Mouse (Mus musculus): ENCODE data around the gene Synrg. TPM values are rescaled to one million over a fixed set of nuclear protein-coding genes. Genes with fewer than 3 reads are reported as not detected.
A peak's percentile ranks its signal among the peaks of the same experiment; 100 is the strongest.

Synrg gene
- total and polyA plus RNA-seq, 2 experiments: 6.5 to 9.1 TPM

DNA sequence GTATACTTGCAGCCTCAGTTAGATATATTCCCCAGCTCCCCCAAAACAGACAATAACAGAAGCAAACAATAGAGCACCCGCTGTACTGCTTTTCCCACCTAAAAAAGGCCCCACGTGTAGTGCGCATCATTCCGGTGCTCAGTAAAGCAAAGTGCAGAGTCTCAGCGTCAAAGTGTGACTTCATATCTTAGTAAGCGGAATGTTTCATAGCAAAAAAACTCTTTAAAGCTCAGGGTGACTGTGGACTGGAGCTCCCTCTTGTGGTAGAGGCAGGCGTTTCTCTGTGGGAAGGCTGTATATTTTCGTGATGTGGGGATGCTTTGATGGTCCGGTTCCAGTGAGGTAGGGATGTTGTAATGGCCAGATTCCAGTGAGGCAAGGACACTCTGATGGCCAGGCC is 67.7 kb downstream of the Synrg start:
- 33% methylated on average over 9 of the region's 9 CpGs for WGBS
- Histone ChIP-seq H3K4me3 (ENCODE audit: insufficient read depth, low read depth, low read length) (no peak overlapping the region), H3K27me3 (ENCODE audit: control insufficient read depth, insufficient read depth, low read length) (no peaks in the 10 kb centered on the region), H3K9ac (ENCODE audit: low read depth, low read length) (no peak overlapping the region), H3K36me3 (ENCODE audit: control insufficient read depth, insufficient read depth, low read length) (no peaks in the 10 kb centered on the region; the same call in 1 of the 2 replicates), H3K27ac (replicated peaks; ENCODE audit: insufficient read depth, low read depth, low read length) (no peak overlapping the region), H3K4me1 (ENCODE audit: control insufficient read depth, insufficient read depth, low read length) (peaks cover 28% of the 10 kb centered on the region), H3K79me2 (ENCODE audit: control insufficient read depth, insufficient read depth, low read length) (no peaks in the 10 kb centered on the region; the same call in 1 of the 2 replicates)
- peak; percentile 57 for DNase-seq (ENCODE audit: extremely low read depth, low read depth, low spot score)
- TF ChIP-seq CTCF (IDR thresholded peaks at IDR 0.05; ENCODE audit: low read depth, low read length) (peak; percentile 68; the same call in 1 of the 2 replicates), POLR2A (IDR thresholded peaks at IDR 0.05; ENCODE audit: extremely low read depth, insufficient read depth, low read length) (no peak)

DNA sequence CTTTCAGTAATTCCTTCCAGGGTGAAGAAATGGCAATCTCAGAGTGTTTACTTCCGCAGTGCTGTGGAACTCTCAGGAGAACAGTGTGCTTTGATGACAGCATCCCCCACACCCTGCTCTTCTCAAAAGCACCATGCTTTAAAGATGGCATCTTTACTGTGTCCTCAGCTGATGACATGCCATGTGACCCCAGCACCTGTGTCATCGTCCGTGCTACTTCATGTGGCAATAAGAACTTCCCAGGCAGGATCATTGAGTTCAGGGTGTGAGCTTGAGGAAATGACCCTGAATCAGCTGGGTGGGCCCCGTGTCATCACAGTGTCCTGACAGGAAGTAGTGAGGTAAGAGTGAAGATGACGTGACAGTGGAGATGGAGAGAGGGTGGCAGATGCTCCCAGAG is 68.3 kb downstream of the Synrg start:
- Histone ChIP-seq H3K4me3 (ENCODE audit: insufficient read depth, low read depth, low read length) (no peak overlapping the region), H3K9ac (ENCODE audit: low read depth, low read length) (no peak overlapping the region), H3K36me3 (ENCODE audit: control insufficient read depth, insufficient read depth, low read length) (no peaks in the 10 kb centered on the region; the same call in 1 of the 2 replicates), H3K79me2 (ENCODE audit: control insufficient read depth, insufficient read depth, low read length) (no peaks in the 10 kb centered on the region; the same call in 1 of the 2 replicates), H3K4me1 (ENCODE audit: control insufficient read depth, insufficient read depth, low read length) (peaks cover 27% of the 10 kb centered on the region), H3K27ac (replicated peaks; ENCODE audit: insufficient read depth, low read depth, low read length) (no peak overlapping the region), H3K27me3 (ENCODE audit: control insufficient read depth, insufficient read depth, low read length) (no peaks in the 10 kb centered on the region)
- no peak for TF ChIP-seq CTCF (IDR thresholded peaks at IDR 0.05; ENCODE audit: low read depth, low read length)
- no peak for TF ChIP-seq POLR2A (IDR thresholded peaks at IDR 0.05; ENCODE audit: extremely low read depth, insufficient read depth, low read length)
- WGBS: 83% methylated on average over 5 of the region's 5 CpGs
- no peak for DNase-seq (ENCODE audit: extremely low read depth, low read depth, low spot score)

DNA sequence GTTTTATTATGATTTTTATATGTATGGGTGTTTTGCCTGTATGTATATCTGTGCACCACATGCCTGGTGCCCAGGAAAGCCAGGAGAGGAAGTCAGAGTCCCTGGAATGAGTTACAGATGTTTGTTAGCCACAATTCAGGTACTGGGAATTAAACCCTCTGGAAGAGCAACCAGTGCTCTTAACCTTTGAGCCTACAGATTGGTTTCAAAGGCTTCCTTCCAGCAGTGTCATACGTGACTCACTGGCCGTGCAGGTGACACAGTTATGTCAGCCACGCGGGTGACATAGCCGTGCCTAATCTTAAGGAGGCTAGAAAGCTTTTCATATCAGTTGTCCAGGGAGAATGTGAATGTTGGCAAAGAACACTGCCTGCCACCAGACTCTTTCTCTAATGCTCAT is 69.4 kb downstream of the Synrg start:
- H3K27ac ChIP-seq (replicated peaks; ENCODE audit: insufficient read depth, low read depth, low read length): no peak overlapping the region
- H3K4me3 ChIP-seq (ENCODE audit: insufficient read depth, low read depth, low read length): no peak overlapping the region
- TF ChIP-seq POLR2A (IDR thresholded peaks at IDR 0.05; ENCODE audit: extremely low read depth, insufficient read depth, low read length) (no peak), CTCF (IDR thresholded peaks at IDR 0.05; ENCODE audit: low read depth, low read length) (no peak)
- 24% methylated on average over 5 of the region's 5 CpGs for WGBS
- peaks cover 19% of the 10 kb centered on the region for H3K4me1 ChIP-seq (ENCODE audit: control insufficient read depth, insufficient read depth, low read length)
- DNase-seq (ENCODE audit: extremely low read depth, low read depth, low spot score): peak; percentile 86
- H3K79me2 ChIP-seq (ENCODE audit: control insufficient read depth, insufficient read depth, low read length): no peaks in the 10 kb centered on the region; the same call in 1 of the 2 replicates
- H3K36me3 ChIP-seq (ENCODE audit: control insufficient read depth, insufficient read depth, low read length): no peaks in the 10 kb centered on the region; the same call in 1 of the 2 replicates
- H3K27me3 ChIP-seq (ENCODE audit: control insufficient read depth, insufficient read depth, low read length): no peaks in the 10 kb centered on the region
- H3K9ac ChIP-seq (ENCODE audit: low read depth, low read length): no peak overlapping the region

DNA sequence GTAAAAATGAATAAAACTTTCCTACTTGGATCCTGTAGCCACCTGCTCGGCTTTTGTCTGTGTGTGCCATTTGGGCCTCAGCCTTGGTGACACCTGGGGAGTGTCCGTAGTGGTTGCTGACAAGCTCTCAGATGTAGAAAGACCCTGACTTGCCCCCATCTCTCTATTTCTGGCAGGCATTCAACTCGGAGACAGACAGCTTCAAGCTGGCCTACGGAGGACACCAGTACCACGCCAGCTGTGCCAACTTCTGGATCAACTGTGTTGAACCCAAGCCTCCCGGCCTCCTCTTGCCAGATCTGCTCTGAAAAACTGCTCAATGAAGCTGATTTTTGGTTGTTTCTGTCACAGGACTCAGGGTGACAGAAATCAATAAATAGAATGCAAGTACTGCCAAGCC is 76.4 kb downstream of the Synrg start:
- Histone ChIP-seq H3K27ac (replicated peaks; ENCODE audit: insufficient read depth, low read depth, low read length) (no peak overlapping the region), H3K79me2 (ENCODE audit: control insufficient read depth, insufficient read depth, low read length) (no peaks in the 10 kb centered on the region), H3K4me3 (ENCODE audit: insufficient read depth, low read depth, low read length) (no peak overlapping the region), H3K9ac (ENCODE audit: low read depth, low read length) (no peak overlapping the region), H3K4me1 (ENCODE audit: control insufficient read depth, insufficient read depth, low read length) (no peaks in the 10 kb centered on the region), H3K36me3 (ENCODE audit: control insufficient read depth, insufficient read depth, low read length) (peaks cover 24% of the 10 kb centered on the region), H3K27me3 (ENCODE audit: control insufficient read depth, insufficient read depth, low read length) (no peaks in the 10 kb centered on the region)
- DNase-seq (ENCODE audit: extremely low read depth, low read depth, low spot score): no peak
- 87% methylated on average over 6 of the region's 6 CpGs for whole genome bisulfite sequencing
- no peak for TF ChIP-seq CTCF (IDR thresholded peaks at IDR 0.05; ENCODE audit: low read depth, low read length)
- TF ChIP-seq POLR2A (IDR thresholded peaks at IDR 0.05; ENCODE audit: extremely low read depth, insufficient read depth, low read length): no peak

DNA sequence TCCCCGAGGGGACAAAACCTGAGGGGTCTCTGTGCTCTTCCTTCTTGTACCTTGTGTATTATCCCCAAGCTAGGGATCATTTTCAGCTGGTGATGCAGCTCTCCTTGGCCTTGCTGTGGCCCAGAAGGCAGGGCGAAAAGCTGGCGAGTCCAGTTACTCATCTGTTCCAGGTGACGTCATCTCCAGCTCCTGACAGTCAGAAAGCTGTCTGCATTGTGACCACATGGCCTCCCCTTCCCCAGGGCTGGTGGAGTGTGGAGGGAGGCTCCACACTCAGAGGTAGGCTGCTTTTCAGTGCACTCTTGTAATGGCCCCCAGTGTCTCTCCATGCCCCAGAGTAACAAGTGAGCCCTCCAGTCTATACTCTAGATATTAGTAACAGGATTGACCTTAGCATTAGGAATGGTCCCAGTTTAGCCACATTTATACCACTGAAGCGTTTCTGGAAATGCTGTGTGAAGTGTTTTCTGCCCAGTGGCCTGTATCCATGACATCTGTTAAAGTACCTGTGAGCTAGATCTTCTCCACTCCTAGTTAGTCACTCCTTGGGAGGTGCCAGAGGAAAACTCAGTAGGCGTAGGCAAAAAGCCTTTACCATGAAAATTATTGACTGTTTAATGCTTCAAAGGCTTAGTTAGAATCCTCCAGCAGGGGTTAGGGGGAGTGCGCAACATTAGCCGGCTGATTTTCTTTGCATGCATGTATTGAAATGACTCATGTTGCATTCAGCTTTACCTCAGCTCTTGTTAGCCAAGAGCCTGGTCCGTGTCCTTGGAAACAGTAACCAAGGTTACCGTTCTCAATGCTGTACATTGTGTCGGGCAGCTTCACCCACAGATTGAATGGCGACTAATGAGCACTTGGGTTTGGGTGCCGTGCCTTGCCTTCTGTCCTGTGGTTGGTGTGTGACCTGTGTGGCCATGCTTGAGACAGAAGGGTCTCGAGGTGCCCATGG is 78.9 kb downstream of the Synrg start:
- no peaks in the 10 kb centered on the region for H3K4me1 ChIP-seq (ENCODE audit: control insufficient read depth, insufficient read depth, low read length)
- 89% methylated on average over 14 of the region's 14 CpGs for WGBS
- H3K9ac ChIP-seq (ENCODE audit: low read depth, low read length): no peak overlapping the region
- no peaks in the 10 kb centered on the region for H3K79me2 ChIP-seq (ENCODE audit: control insufficient read depth, insufficient read depth, low read length)
- H3K4me3 ChIP-seq (ENCODE audit: insufficient read depth, low read depth, low read length): no peak overlapping the region
- TF ChIP-seq POLR2A (IDR thresholded peaks at IDR 0.05; ENCODE audit: extremely low read depth, insufficient read depth, low read length): no peak
- no peak for TF ChIP-seq CTCF (IDR thresholded peaks at IDR 0.05; ENCODE audit: low read depth, low read length)
- no peak for DNase-seq (ENCODE audit: extremely low read depth, low read depth, low spot score)
- H3K27me3 ChIP-seq (ENCODE audit: control insufficient read depth, insufficient read depth, low read length): no peaks in the 10 kb centered on the region
- no peak overlapping the region for H3K27ac ChIP-seq (replicated peaks; ENCODE audit: insufficient read depth, low read depth, low read length)
- peaks cover 24% of the 10 kb centered on the region for H3K36me3 ChIP-seq (ENCODE audit: control insufficient read depth, insufficient read depth, low read length)

DNA sequence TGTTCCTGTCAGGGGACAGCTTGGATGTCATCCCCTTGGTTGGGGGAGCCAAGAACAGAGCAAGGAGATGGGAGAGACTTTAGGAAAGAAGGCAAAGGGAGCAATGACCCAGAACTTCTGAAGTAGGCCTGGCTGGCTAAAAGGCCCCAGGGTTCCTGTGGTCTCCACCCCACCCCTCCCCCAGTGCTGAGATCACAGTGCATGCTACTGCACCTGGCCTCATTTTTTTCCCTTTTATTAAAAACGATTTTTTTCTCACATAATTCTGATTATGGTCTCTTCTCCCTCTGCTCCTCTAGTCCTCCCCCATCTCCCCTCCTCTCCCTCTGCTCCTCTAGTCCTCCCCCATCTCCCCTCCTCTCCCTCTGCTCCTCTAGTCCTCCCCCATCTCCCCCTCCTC is 80.8 kb downstream of the Synrg start:
- DNase-seq (ENCODE audit: extremely low read depth, low read depth, low spot score): no peak
- no peaks in the 10 kb centered on the region for H3K4me1 ChIP-seq (ENCODE audit: control insufficient read depth, insufficient read depth, low read length)
- H3K36me3 ChIP-seq (ENCODE audit: control insufficient read depth, insufficient read depth, low read length): peaks cover 17% of the 10 kb centered on the region
- 28% methylated on average over 1 of the region's 1 CpGs for WGBS
- TF ChIP-seq CTCF (IDR thresholded peaks at IDR 0.05; ENCODE audit: low read depth, low read length) (no peak), POLR2A (IDR thresholded peaks at IDR 0.05; ENCODE audit: extremely low read depth, insufficient read depth, low read length) (no peak)
- H3K27me3 ChIP-seq (ENCODE audit: control insufficient read depth, insufficient read depth, low read length): no peaks in the 10 kb centered on the region
- no peaks in the 10 kb centered on the region for H3K79me2 ChIP-seq (ENCODE audit: control insufficient read depth, insufficient read depth, low read length)
- H3K9ac ChIP-seq (ENCODE audit: low read depth, low read length): no peak overlapping the region
- no peak overlapping the region for H3K4me3 ChIP-seq (ENCODE audit: insufficient read depth, low read depth, low read length)
- H3K27ac ChIP-seq (replicated peaks; ENCODE audit: insufficient read depth, low read depth, low read length): no peak overlapping the region

Data from liver, adult 2 months (tissue).